Mouse (Mus musculus) megakaryocyte, embryonic 14.5 days (primary cell): Measurements from ENCODE around the gene Dzip1.

Experiments
- FLI1 ChIP-seq: IDR thresholded peaks from 2 replicates; pipeline ENCODE4 v1.6.1; 2012; ENCODE audit warnings: low read length, inconsistent platforms, mixed read lengths
- GATA1 ChIP-seq: IDR thresholded peaks from 3 replicates; pipeline ENCODE4 v1.6.1; 2012; ENCODE audit warnings: mixed read lengths, low read length, inconsistent platforms, borderline replicate concordance

DNA sequence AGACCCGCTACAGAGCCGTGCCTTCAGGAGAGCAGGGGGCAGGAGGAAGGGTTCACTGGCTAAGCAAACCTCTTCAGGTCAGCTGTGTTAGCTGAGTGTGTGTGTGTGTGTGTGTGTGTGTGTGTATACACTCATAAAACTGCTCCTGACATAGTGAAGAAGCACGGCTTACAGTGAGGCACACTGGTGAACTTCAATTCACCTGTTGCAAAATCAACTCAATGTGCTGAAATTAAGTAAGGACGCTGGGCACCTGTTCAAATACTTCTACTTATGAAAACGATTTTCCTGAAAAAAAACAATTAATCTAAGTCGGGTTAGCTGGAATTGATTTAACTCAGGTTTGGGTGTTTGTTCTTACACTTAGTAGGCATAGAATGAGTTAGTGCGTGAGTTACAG lies 77.1 kb downstream of the Dzip1 start:
- TF ChIP-seq GATA1: no peak
- TF ChIP-seq FLI1: no peak
